Mouse (Mus musculus): ENCODE results near the gene Rab37.

DNA sequence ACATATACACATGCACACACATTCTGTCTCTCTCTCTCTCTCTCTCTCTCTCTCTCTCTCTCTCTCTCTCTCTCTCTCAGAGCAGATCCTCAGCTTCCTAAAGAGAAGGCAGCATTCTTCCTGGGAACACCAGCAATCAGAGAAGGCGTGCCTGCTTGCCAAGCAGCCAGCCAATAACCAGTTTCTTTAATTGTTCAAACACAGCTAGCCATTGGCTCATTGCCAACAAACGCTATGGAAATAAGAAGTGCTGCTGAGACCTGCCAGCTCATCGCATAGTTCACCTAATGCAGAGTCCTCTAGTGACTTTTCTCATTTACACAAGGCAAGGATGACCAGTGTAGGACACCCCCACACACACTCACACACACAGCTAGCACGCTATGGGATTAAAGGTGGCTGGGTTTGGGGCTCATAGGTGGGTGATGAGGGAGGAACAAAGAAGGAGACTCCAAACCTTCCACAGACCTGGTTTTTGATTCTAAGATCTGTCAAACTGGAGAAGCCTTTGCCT, 16.2 kb downstream of the Rab37 start:
- TF ChIP-seq CTCF (IDR thresholded peaks at IDR 0.05; ENCODE audit: control insufficient read depth, insufficient read depth, insufficient read length) (no peak), MAX (IDR thresholded peaks at IDR 0.05) (no peak)
